Mouse (Mus musculus) myocyte (in vitro differentiated cells): ENCODE results near the gene Ubxn11.

Experiments
- CEBPB ChIP-seq: IDR thresholded peaks from 2 replicates; pipeline ENCODE4 v1.6.1; 2011; ENCODE audit warnings: mild to moderate bottlenecking, moderate library complexity; ENCODE audit not compliant: poor library complexity, insufficient read depth, severe bottlenecking
- E2F4 ChIP-seq: IDR thresholded peaks from one replicate; pipeline ENCODE4 v1.6.1; 2011; ENCODE audit warnings: mild to moderate bottlenecking, control low read depth, moderate library complexity; ENCODE audit not compliant: insufficient read depth
- MAX ChIP-seq: IDR thresholded peaks from one replicate; pipeline ENCODE4 v1.6.1; 2011; ENCODE audit warnings: low read depth, mild to moderate bottlenecking, control low read depth
- MYOD1 ChIP-seq, 3 experiments: IDR thresholded peaks; one replicate each; pipeline ENCODE4 v1.6.1; 2011; ENCODE audit warnings: control low read depth in 2 of 3, low read depth in 2 of 3, mild to moderate bottlenecking in 2 of 3, moderate library complexity in 1 of 3; ENCODE audit not compliant: insufficient read length in 2 of 3, control insufficient read depth in 1 of 3
- MYOG ChIP-seq, 3 experiments: IDR thresholded peaks; one replicate each; pipeline ENCODE4 v1.6.1; 2011; ENCODE audit warnings: control low read depth in 2 of 3, low read depth in 2 of 3, mild to moderate bottlenecking in 2 of 3; ENCODE audit not compliant: insufficient read length in 2 of 3, control insufficient read depth in 1 of 3, insufficient read depth in 1 of 3
- POLR2A ChIP-seq: IDR thresholded peaks from one replicate; pipeline ENCODE4 v1.6.1; 2011; ENCODE audit warnings: low read depth, mild to moderate bottlenecking, control low read depth, moderate library complexity; ENCODE audit not compliant: insufficient read length
- POLR2AphosphoS2 ChIP-seq: IDR thresholded peaks from one replicate; pipeline ENCODE4 v1.6.1; 2011; ENCODE audit warnings: low read depth, control low read depth; ENCODE audit not compliant: insufficient read length
- REST ChIP-seq: IDR thresholded peaks from one replicate; pipeline ENCODE4 v1.6.1; 2011; ENCODE audit warnings: mild to moderate bottlenecking, control low read depth, moderate library complexity; ENCODE audit not compliant: insufficient read depth, insufficient read length
- SRF ChIP-seq: IDR thresholded peaks from one replicate; pipeline ENCODE4 v1.6.1; 2011; ENCODE audit warnings: low read depth; ENCODE audit not compliant: control insufficient read depth, insufficient read length
- TCF12 ChIP-seq: IDR thresholded peaks from one replicate; pipeline ENCODE4 v1.6.1; 2011; ENCODE audit warnings: mild to moderate bottlenecking, control low read depth; ENCODE audit not compliant: poor library complexity, insufficient read depth, severe bottlenecking
- TCF3 ChIP-seq: IDR thresholded peaks from one replicate; pipeline ENCODE4 v1.6.1; 2011; ENCODE audit warnings: low read depth, control low read depth; ENCODE audit not compliant: insufficient read length
- USF1 ChIP-seq: IDR thresholded peaks from one replicate; pipeline ENCODE4 v1.6.1; 2011; ENCODE audit warnings: low read depth, mild to moderate bottlenecking, control low read depth, moderate library complexity

DNA sequence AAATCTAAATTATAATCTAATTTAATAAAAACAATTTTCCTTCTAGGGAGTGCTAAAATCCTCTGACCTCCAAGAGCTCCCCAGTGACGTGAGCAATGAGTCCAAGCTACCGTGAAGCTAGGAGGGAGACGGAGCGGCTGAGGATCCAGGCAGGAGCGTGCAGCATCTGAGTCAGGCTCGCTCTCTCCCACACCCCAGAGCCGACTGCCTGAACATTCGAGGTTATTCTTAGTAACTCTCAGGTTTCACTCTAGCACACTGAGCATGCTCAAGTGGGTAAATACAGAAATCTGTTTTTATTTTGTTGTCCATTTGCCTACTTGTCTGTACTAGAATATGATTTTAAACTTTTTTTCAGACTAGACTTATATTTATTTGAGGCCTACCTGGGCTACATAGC lies 54.4 kb downstream of the Ubxn11 start:
- TF ChIP-seq POLR2A (peak; percentile 66), MYOG (IDR thresholded peaks at IDR 0.05; ENCODE audit: control insufficient read depth in 1 of 3, insufficient read depth in 1 of 3, insufficient read length in 2 of 3, low read depth in 2 of 3) (peak in 1 of 3 experiments; percentile 38), MAX (no peak), REST (no peak), TCF12 (no peak), CEBPB (no peak), POLR2AphosphoS2 (peak; percentile 61), MYOD1 (IDR thresholded peaks at IDR 0.05; ENCODE audit: control insufficient read depth in 1 of 3, insufficient read length in 2 of 3, low read depth in 2 of 3) (no peak), USF1 (no peak), TCF3 (no peak), E2F4 (no peak), SRF (no peak)
